Mouse (Mus musculus): ENCODE results near the gene Aig1. TPM values are rescaled to one million over a fixed set of nuclear protein-coding genes. Genes with fewer than 3 reads are reported as not detected.

The Aig1 gene
- polyA plus RNA-seq, 1 experiment from 2014 or later, result 12.1 TPM

DNA sequence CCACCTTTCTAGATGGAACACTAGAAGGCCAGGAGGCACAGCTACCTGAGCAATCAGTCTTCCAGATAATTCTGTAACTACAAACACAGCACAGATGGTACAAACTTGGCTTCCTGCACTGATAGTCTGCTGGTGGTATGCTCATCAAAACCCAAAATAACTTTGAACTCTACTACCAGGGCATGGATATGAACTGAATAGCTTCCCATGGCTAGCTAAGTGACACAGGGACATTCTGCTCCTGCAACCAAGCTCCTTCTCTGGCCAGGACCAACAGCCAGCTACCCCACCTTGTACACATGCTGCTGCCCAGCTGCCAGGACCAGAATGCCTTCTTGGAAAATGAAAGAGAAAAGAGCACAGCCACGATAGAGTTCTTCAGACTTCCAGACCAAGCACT, 60.5 kb downstream of the Aig1 start:
- Histone ChIP-seq H3K4me1 (replicated peaks) (no peaks in the 10 kb centered on the region), H3K27me3 (no peaks in the 10 kb centered on the region; the same call in 1 of the 2 replicates), H3K27ac (no peak overlapping the region), H3K9ac (no peak overlapping the region), H3K4me2 (no peak overlapping the region), H3K9me3 (replicated peaks) (no peaks in the 10 kb centered on the region), H3K36me3 (no peaks in the 10 kb centered on the region), H3K4me3 (replicated peaks) (no peak overlapping the region)
- ATAC-seq (ENCODE audit: low read depth) (no peak), DNase-seq (no peak)
- WGBS (ENCODE audit: insufficient replicate concordance), result 58% methylated on average over 1 of the region's 1 CpGs

DNA sequence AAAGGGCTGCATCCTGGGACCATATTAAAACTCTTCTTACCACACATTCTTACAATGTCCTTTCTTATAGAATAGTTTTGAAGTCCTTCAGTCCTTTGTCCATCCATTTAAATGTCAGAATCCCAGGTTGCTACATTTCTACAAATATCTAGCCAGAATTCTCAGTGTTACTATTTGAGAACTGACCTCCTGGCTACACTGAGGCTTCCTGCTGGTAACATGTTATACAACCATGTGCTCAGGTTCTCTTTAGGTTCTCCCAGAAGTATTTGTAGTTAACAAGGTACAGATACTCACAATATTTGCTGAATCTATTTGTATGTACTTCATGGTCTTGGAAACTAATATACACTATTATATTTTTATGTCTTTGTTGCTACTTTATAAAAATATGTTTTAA, 62.0 kb downstream of the Aig1 start:
- no peaks in the 10 kb centered on the region for H3K9me3 ChIP-seq (replicated peaks)
- no peak overlapping the region for H3K4me2 ChIP-seq
- no peaks in the 10 kb centered on the region for H3K4me1 ChIP-seq (replicated peaks)
- no peaks in the 10 kb centered on the region for H3K36me3 ChIP-seq
- no peaks in the 10 kb centered on the region; the same call in 1 of the 2 replicates for H3K27me3 ChIP-seq
- H3K4me3 ChIP-seq (replicated peaks), result no peak overlapping the region
- no peak overlapping the region for H3K27ac ChIP-seq
- H3K9ac ChIP-seq, result no peak overlapping the region
- ATAC-seq (ENCODE audit: low read depth) (no peak), DNase-seq (no peak)

GRCm38 (mm10) chr10:13801296-13801695, 67.5 kb downstream of the Aig1 start:
- no peak for ATAC-seq (ENCODE audit: low read depth)
- Histone ChIP-seq H3K27ac (no peak overlapping the region), H3K9me3 (replicated peaks) (no peaks in the 10 kb centered on the region), H3K4me1 (replicated peaks) (no peaks in the 10 kb centered on the region), H3K9ac (no peak overlapping the region), H3K27me3 (no peaks in the 10 kb centered on the region), H3K4me2 (no peak overlapping the region), H3K36me3 (peaks cover 6% of the 10 kb centered on the region), H3K4me3 (replicated peaks) (no peak overlapping the region)
- DNase-seq, result no peak
- WGBS (ENCODE audit: insufficient replicate concordance), result 70% methylated on average over 5 of the region's 5 CpGs

GRCm38 (mm10) chr10:13793458-13793857, 75.3 kb downstream of the Aig1 start:
- H3K4me1 ChIP-seq (replicated peaks), result no peaks in the 10 kb centered on the region
- ATAC-seq (ENCODE audit: low read depth) (no peak), DNase-seq (no peak)
- H3K36me3 ChIP-seq, result no peaks in the 10 kb centered on the region
- H3K27me3 ChIP-seq, result no peaks in the 10 kb centered on the region
- no peak overlapping the region for H3K4me2 ChIP-seq
- no peak overlapping the region for H3K4me3 ChIP-seq (replicated peaks)
- no peaks in the 10 kb centered on the region for H3K9me3 ChIP-seq (replicated peaks)
- no peak overlapping the region for H3K27ac ChIP-seq
- H3K9ac ChIP-seq, result no peak overlapping the region
- 69% methylated on average over 1 of the region's 1 CpGs for WGBS (ENCODE audit: insufficient replicate concordance)

DNA sequence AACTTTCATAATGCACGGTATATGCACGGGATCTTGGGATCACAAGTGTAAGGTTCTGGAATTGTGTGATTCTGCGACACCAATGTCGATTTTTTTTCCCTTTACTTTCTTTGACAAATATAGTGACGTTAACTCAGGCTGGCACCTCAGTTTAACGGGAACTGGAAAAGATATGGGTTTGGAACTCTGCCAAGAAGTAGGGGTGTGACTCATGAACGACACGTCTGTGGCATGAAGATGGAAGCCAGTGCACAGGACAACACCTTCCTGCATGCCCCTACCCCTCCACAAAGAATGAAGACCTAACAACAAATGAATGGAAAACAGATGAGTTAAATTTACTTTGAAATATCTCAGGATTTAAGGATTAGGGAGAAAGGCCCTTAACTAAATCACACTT, 76.0 kb downstream of the Aig1 start:
- Histone ChIP-seq H3K27ac (no peak overlapping the region), H3K4me3 (replicated peaks) (no peak overlapping the region), H3K9me3 (replicated peaks) (no peaks in the 10 kb centered on the region), H3K4me1 (replicated peaks) (no peaks in the 10 kb centered on the region), H3K36me3 (no peaks in the 10 kb centered on the region), H3K9ac (no peak overlapping the region), H3K27me3 (no peaks in the 10 kb centered on the region), H3K4me2 (no peak overlapping the region)
- 70% methylated on average over 8 of the region's 8 CpGs for WGBS (ENCODE audit: insufficient replicate concordance)
- DNase-seq, result no peak
- no peak for ATAC-seq (ENCODE audit: low read depth)

GRCm38 (mm10) chr10:13789604-13790003, 79.2 kb downstream of the Aig1 start:
- no peak for ATAC-seq (ENCODE audit: low read depth)
- Histone ChIP-seq H3K27ac (no peak overlapping the region), H3K27me3 (no peaks in the 10 kb centered on the region), H3K9ac (no peak overlapping the region), H3K4me1 (replicated peaks) (no peaks in the 10 kb centered on the region), H3K9me3 (replicated peaks) (no peaks in the 10 kb centered on the region), H3K36me3 (no peaks in the 10 kb centered on the region), H3K4me3 (replicated peaks) (no peak overlapping the region), H3K4me2 (no peak overlapping the region)
- 71% methylated on average over 1 of the region's 1 CpGs for WGBS (ENCODE audit: insufficient replicate concordance)
- DNase-seq, result no peak

DNA sequence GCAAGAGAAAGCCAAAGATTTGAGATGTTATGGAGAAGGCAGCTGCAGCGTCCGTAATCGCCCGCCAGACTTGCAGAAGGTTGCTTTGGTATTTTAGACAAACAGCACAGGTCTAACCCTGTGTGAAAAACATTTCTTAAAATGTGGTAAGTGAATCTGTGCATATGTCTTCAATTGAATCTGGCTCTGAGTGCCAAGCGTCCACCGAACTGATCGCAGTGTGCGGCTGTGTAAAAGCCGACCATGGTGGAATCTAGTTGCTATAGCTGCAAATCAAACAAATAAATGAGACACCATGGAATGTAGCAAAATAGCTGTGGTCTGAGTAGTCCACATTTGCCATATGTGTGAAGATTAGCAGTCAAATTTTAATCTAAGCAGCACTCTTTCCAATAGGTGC, 80.7 kb downstream of the Aig1 start:
- no peaks in the 10 kb centered on the region for H3K27me3 ChIP-seq
- H3K4me1 ChIP-seq (replicated peaks), result no peaks in the 10 kb centered on the region
- H3K4me2 ChIP-seq, result no peak overlapping the region
- no peak overlapping the region for H3K4me3 ChIP-seq (replicated peaks)
- WGBS (ENCODE audit: insufficient replicate concordance), result 90% methylated on average over 9 of the region's 9 CpGs
- no peak overlapping the region for H3K9ac ChIP-seq
- no peak overlapping the region for H3K27ac ChIP-seq
- ATAC-seq (ENCODE audit: low read depth) (no peak), DNase-seq (no peak)
- H3K9me3 ChIP-seq (replicated peaks), result no peaks in the 10 kb centered on the region
- no peaks in the 10 kb centered on the region for H3K36me3 ChIP-seq

- ATAC-seq (ENCODE audit: low read depth), result no peak
- H3K4me2 ChIP-seq, result no peak overlapping the region
These were observed 86.0 kb downstream of the Aig1 start for GRCm38 (mm10) chr10:13782774-13783173.

GRCm38 (mm10) chr10:13782235-13782757, 86.5 kb downstream of the Aig1 start:
- ATAC-seq (ENCODE audit: low read depth) (no peak), DNase-seq (no peak)
- H3K9me3 ChIP-seq (replicated peaks), result no peaks in the 10 kb centered on the region
- no peak overlapping the region for H3K27ac ChIP-seq
- no peak overlapping the region for H3K9ac ChIP-seq
- no peaks in the 10 kb centered on the region for H3K36me3 ChIP-seq
- no peak overlapping the region for H3K4me3 ChIP-seq (replicated peaks)
- no peaks in the 10 kb centered on the region for H3K4me1 ChIP-seq (replicated peaks)
- WGBS (ENCODE audit: insufficient replicate concordance), result 70% methylated on average over 10 of the region's 10 CpGs
- H3K27me3 ChIP-seq, result no peaks in the 10 kb centered on the region
- H3K4me2 ChIP-seq, result no peak overlapping the region

More at GRCm38 (mm10) chr10:13782774-13783173, 86.0 kb downstream of the Aig1 start:
- H3K4me1 ChIP-seq (replicated peaks), result no peaks in the 10 kb centered on the region
- WGBS (ENCODE audit: insufficient replicate concordance), result 74% methylated on average over 5 of the region's 5 CpGs
- no peaks in the 10 kb centered on the region for H3K36me3 ChIP-seq
- no peak overlapping the region for H3K4me3 ChIP-seq (replicated peaks)
- H3K9ac ChIP-seq, result no peak overlapping the region
- H3K27me3 ChIP-seq, result no peaks in the 10 kb centered on the region
- no peak overlapping the region for H3K27ac ChIP-seq
- H3K9me3 ChIP-seq (replicated peaks), result no peaks in the 10 kb centered on the region
- DNase-seq, result no peak

DNA sequence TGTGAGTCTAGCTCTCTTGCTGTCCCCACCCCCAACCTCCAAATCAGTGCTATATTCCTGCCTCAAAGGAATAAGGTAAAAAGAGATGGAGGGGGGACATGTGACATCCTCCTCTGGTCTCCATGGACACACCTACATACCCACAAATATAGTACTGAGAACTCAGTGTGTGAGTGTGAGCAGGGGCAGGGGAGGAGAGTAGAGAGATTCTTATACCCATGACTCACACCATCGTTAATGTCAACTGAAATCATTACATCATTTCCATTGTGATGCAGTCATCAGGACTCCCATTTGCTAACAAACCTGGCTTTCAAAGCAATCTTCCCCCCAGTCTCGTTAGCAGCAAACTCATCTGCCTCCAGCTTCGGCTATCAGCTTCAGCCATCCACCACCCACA, 92.8 kb downstream of the Aig1 start:
- no peaks in the 10 kb centered on the region for H3K4me1 ChIP-seq (replicated peaks)
- H3K27ac ChIP-seq, result no peak overlapping the region
- 68% methylated on average over 3 of the region's 3 CpGs for WGBS (ENCODE audit: insufficient replicate concordance)
- no peaks in the 10 kb centered on the region for H3K9me3 ChIP-seq (replicated peaks)
- DNase-seq (no peak), ATAC-seq (ENCODE audit: low read depth) (no peak)
- H3K9ac ChIP-seq, result no peak overlapping the region
- H3K27me3 ChIP-seq, result no peaks in the 10 kb centered on the region
- H3K4me2 ChIP-seq, result no peak overlapping the region
- no peak overlapping the region for H3K4me3 ChIP-seq (replicated peaks)
- H3K36me3 ChIP-seq, result no peaks in the 10 kb centered on the region

GRCm38 (mm10) chr10:13775411-13775810, 93.4 kb downstream of the Aig1 start:
- Histone ChIP-seq H3K4me2 (no peak overlapping the region), H3K4me3 (replicated peaks) (no peak overlapping the region), H3K27ac (no peak overlapping the region), H3K9me3 (replicated peaks) (no peaks in the 10 kb centered on the region), H3K27me3 (no peaks in the 10 kb centered on the region), H3K4me1 (replicated peaks) (no peaks in the 10 kb centered on the region), H3K36me3 (no peaks in the 10 kb centered on the region), H3K9ac (no peak overlapping the region)
- 73% methylated on average over 2 of the region's 2 CpGs for WGBS (ENCODE audit: insufficient replicate concordance)
- ATAC-seq (ENCODE audit: low read depth) (no peak), DNase-seq (no peak)

- no peak overlapping the region for H3K4me2 ChIP-seq
- H3K27me3 ChIP-seq, result no peaks in the 10 kb centered on the region
- no peaks in the 10 kb centered on the region for H3K4me1 ChIP-seq (replicated peaks)
- WGBS (ENCODE audit: insufficient replicate concordance), result 64% methylated on average over 3 of the region's 3 CpGs
- DNase-seq (no peak), ATAC-seq (ENCODE audit: low read depth) (no peak)
- no peak overlapping the region for H3K27ac ChIP-seq
- no peak overlapping the region for H3K4me3 ChIP-seq (replicated peaks)
- H3K9ac ChIP-seq, result no peak overlapping the region
- no peaks in the 10 kb centered on the region for H3K9me3 ChIP-seq (replicated peaks)
- no peaks in the 10 kb centered on the region for H3K36me3 ChIP-seq
These were observed 93.9 kb downstream of the Aig1 start for GRCm38 (mm10) chr10:13774910-13775309.
